Mouse (Mus musculus): ENCODE data around the gene Gpr137c.

GRCm38 (mm10) chr14:45181611-45182010 lies 37.9 kb upstream of the Gpr137c start:
- no peak for TF ChIP-seq CTCF (IDR thresholded peaks at IDR 0.05; ENCODE audit: low read depth)
- TF ChIP-seq EP300 (IDR thresholded peaks at IDR 0.05; ENCODE audit: low read depth) = no peak
